Mouse (Mus musculus) midbrain, embryonic 10.5 days (tissue): ENCODE data around the gene Ncam1. TPM values are rescaled to one million over a fixed set of nuclear protein-coding genes. Genes with fewer than 3 reads are reported as not detected.
A peak's percentile ranks its signal among the peaks of the same experiment; 100 is the strongest.

ENCODE experiments used
- DNase-seq: peaks from one replicate; pipeline ENCODE4 v3.0.0-alpha.2; 2017; ENCODE audit warnings: low spot score
- H3K27ac ChIP-seq: fragments of 300-500 bp; sonication (generic); replicated peaks from 2 replicates; pipeline ENCODE4 v1.5.1; 2016; ENCODE audit warnings: mild to moderate bottlenecking
- H3K27me3 ChIP-seq: fragments of 300-500 bp; sonication (generic); 2 replicates; pipeline ENCODE4 v1.6.1; 2016; ENCODE audit warnings: low read depth, mild to moderate bottlenecking; ENCODE audit not compliant: poor library complexity, severe bottlenecking
- H3K36me3 ChIP-seq: fragments of 300-500 bp; sonication (generic); 2 replicates; pipeline ENCODE4 v1.6.1; 2016; ENCODE audit warnings: mild to moderate bottlenecking, moderate library complexity
- H3K4me1 ChIP-seq: fragments of 300-500 bp; sonication (generic); 2 replicates; pipeline ENCODE4 v1.6.1; 2016
- H3K4me3 ChIP-seq: fragments of 300-500 bp; sonication (generic); 2 replicates; pipeline ENCODE4 v1.5.1; 2016; ENCODE audit warnings: mild to moderate bottlenecking, moderate library complexity
- H3K9me3 ChIP-seq: fragments of 300-500 bp; sonication (generic); replicated peaks from 2 replicates; pipeline ENCODE4 v1.6.1; 2016; ENCODE audit warnings: mild to moderate bottlenecking
- WGBS: fragments of 180-500 bp; shearing (Covaris S2); methylation state at CpG from one replicate; pipeline ENCODE4 v1.1.7; 2016; 5-methylcytosine and 5-hydroxymethylcytosine counted together
- polyA plus RNA-seq: library from polyadenylated mRNA; unstranded; fragments of >200 nt; fragmentation: Nextera tagmentation; extraction: Ambion mirVana; gene quantifications from 2 replicates; pipeline ENCODE4 v1.2.1, GENCODE M21; 2016

Ncam1 gene
- polyA plus RNA-seq, 1 experiment from 2014 or later, result 48.9 TPM

DNA sequence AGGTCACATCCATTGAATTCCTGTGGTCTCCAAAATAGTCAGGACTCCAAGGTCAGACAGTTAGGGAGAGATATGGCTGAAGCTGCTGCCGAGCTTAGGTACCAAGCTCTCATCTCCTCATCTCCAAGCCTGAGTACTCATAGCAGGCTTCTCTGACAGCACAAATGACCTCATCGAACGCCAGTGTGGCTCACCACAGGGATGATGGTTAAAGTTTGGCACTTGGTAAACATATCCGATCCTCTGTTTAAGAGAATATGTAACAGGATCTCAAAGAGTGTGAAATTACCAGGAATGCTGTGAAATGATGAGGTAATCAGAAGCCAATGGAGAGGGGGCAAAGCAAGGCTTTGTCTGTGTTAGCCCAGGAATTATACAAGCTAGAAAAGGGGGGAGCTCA lies 6.1 kb downstream of the Ncam1 start:
- peaks cover 19% of the 10 kb centered on the region for H3K27me3 ChIP-seq
- WGBS, result 88% methylated on average over 4 of the region's 4 CpGs
- no peaks in the 10 kb centered on the region for H3K36me3 ChIP-seq
- H3K9me3 ChIP-seq, result no peaks in the 10 kb centered on the region
- DNase-seq, result no peak
- peaks cover 19% of the 10 kb centered on the region for H3K4me1 ChIP-seq
- H3K27ac ChIP-seq, result no peak overlapping the region
- H3K4me3 ChIP-seq, result no peak overlapping the region

DNA sequence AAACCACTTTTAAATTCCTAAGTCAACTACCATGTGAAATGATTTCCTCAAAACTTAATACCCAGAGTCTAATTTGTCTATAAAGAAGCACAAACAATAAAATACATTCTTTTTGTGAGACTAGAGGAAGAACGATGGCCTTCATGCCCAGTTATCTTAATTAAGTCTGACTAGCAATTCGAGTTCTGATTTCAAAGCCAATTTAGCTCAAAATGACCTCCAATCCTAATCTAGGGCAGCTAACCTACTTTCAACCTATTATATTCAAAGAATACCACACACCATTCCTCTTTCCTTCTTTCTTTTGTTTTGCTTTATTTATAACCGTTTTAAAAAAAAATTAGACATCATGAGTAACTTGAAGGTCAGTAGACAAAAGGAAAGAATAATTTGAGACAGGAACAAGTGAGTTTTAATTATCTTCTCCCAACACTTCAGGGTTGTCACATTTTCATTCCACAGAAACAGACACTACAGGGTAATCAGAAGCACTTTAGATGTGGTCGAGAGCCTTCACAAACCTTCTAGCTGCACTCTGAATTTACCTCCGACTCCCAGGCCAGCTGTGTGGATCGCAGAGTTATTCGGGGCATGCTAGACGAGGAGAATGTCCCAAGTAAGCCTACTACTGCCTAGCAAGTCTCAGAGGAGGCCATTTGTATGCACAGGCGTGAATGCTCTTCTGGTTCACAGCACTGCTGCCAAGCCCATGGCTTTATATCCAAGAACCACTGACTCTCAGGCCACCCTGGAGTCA lies 17.5 kb downstream of the Ncam1 start:
- Histone ChIP-seq H3K27me3 (no peaks in the 10 kb centered on the region), H3K36me3 (no peaks in the 10 kb centered on the region), H3K4me1 (peaks cover 19% of the 10 kb centered on the region), H3K9me3 (no peaks in the 10 kb centered on the region; the same call in 1 of the 2 replicates), H3K4me3 (no peak overlapping the region), H3K27ac (no peak overlapping the region)
- WGBS, result 84% methylated on average over 9 of the region's 9 CpGs
- DNase-seq, result no peak

DNA sequence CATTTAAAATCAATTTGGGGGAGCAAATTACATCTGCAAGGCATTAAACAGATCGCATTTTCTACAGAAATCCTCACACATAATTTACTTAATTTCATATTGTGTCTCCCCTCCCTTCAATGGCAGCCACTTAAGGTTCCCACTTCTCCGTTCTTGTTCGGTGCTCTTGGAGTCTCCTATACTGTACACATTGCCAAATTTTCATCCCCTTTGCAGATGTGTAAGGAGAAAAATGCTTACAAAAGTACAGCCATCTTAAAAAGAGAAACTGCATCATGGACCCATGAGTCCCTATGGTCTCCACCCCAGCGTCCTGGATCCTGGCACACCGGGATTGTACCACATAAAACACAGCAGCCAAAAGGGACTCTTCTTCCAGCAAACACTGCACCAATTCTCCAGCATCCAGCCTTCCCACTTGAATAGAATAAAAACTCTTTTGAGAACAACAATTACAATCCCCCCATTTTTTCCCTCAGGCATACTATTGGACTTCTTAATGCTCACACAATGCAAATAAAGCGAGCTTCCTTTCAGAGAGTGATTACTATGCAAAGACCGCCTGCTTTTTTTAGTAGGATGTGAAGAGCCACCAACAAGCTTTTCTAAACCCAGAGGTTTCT lies 21.6 kb downstream of the Ncam1 start:
- Histone ChIP-seq H3K27ac (peak overlapping the region; percentile 76), H3K4me1 (peaks cover 23% of the 10 kb centered on the region), H3K36me3 (no peaks in the 10 kb centered on the region), H3K9me3 (no peaks in the 10 kb centered on the region), H3K27me3 (no peaks in the 10 kb centered on the region), H3K4me3 (0 out of 2 replicates have a peak overlapping the region, but pooled peaks have one; percentile 4)
- 57% methylated on average over 7 of the region's 7 CpGs for WGBS
- DNase-seq, result no peak

DNA sequence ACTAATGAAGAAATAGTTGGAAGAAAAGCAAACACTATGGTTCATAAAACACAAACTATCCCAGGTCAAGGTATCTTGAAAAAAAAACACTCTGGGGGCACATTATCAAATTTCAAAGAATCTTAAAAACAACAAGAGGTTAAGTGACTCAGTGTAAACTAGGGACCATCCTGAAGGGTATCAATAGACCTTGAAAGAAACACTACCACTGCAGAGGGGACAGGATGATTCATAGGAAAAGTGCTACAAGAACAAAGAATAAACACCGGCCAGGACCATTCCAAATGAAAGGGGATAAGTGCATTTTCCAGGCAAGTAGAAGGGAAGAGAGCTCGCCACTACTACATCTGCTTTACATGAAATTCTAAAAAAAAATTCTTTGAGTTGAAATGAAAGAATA lies 32.1 kb downstream of the Ncam1 start:
- no peak for DNase-seq
- peaks cover 21% of the 10 kb centered on the region for H3K27me3 ChIP-seq
- peaks cover 13% of the 10 kb centered on the region for H3K4me1 ChIP-seq
- no peaks in the 10 kb centered on the region for H3K9me3 ChIP-seq
- WGBS, result 77% methylated on average over 2 of the region's 2 CpGs
- H3K27ac ChIP-seq, result no peak overlapping the region
- H3K4me3 ChIP-seq, result no peak overlapping the region
- H3K36me3 ChIP-seq, result no peaks in the 10 kb centered on the region

DNA sequence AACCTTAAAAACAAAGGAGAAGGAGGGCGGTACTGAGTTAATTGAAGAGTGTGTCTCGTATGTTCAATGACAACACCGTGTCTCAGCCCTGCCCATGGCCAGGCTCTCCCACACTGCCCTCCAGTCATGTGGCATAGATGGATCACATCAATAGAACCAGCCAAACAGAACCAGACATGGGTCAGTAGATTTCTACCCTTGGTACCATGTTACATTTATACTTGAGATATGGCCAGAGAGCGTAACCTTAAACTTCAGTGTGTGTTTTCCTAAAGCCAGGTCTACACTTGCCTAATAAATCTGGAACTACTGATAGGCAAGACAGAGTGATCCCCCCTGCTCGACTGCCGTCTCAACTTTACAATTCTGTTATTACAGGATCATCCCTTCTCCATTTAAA lies 38.2 kb downstream of the Ncam1 start:
- no peak for DNase-seq
- Histone ChIP-seq H3K9me3 (no peaks in the 10 kb centered on the region), H3K27me3 (peaks cover 21% of the 10 kb centered on the region), H3K4me3 (no peak overlapping the region), H3K27ac (no peak overlapping the region), H3K4me1 (peaks cover 16% of the 10 kb centered on the region), H3K36me3 (no peaks in the 10 kb centered on the region)
- 88% methylated on average over 6 of the region's 6 CpGs for WGBS

DNA sequence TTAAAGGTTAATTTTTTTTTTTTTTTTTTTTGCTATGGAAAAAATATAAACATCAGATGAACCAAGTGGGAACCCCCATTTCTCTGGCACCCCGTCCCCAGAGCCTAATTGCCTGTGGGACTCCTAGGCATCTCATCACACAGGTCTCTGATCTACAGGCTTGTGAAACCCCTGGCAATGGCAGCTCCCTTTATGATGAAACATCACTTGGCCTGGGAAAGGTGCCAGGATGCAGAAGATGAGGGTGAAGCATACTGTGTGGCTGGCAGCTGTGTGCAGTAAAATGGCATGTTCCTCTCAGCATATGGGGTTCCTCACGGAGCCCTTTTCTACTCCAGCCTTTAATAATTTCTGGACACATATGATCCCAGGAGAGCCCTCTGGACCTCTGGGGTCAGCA lies 40.3 kb downstream of the Ncam1 start:
- Histone ChIP-seq H3K36me3 (no peaks in the 10 kb centered on the region), H3K27ac (no peak overlapping the region), H3K4me3 (no peak overlapping the region), H3K9me3 (no peaks in the 10 kb centered on the region), H3K27me3 (peaks cover 13% of the 10 kb centered on the region), H3K4me1 (peaks cover 6% of the 10 kb centered on the region)
- WGBS, result 91% methylated on average over 2 of the region's 2 CpGs
- DNase-seq, result no peak

DNA sequence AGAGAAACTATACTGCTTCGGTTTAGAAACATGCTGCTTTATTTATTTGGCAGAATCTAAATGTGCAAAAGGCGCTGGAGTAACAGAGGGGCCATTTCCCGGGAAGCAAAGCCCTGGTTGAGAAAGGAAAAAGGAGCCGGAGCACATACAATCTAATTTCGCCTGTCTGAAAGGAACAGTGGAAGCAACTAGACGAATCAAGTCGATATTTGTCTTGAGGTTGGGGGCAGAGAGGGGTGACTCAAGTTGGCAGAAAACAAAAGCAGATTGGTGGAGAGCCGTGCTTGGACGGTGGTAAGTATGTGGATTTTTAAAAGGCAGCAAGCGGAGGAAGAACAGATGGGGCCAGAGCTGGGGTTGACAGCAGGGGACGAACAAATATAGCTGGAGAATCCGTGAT lies 40.7 kb downstream of the Ncam1 start:
- DNase-seq, result no peak
- Histone ChIP-seq H3K36me3 (no peaks in the 10 kb centered on the region), H3K4me1 (peaks cover 6% of the 10 kb centered on the region), H3K27ac (no peak overlapping the region), H3K4me3 (no peak overlapping the region), H3K27me3 (peaks cover 9% of the 10 kb centered on the region; the same call in 1 of the 2 replicates), H3K9me3 (no peaks in the 10 kb centered on the region)
- WGBS, result 72% methylated on average over 12 of the region's 12 CpGs

DNA sequence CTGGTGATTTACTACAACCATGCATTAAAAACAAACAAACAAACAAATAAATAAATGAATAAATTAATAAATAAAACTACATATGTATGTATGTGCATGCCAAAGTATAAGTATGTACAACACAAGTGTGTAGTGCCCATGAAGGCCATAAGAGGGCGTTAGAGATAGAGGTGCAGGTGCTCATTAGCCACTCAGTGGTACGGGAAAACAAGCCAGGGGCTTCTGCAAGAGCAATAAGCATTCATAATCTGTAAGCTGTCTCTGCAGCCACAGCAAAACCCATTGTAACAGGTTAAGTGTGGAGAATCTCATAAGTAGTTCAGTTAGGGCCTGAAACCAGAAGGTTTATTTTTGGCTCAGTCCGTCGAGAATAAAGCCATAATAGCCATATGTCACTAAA lies 41.1 kb downstream of the Ncam1 start:
- Histone ChIP-seq H3K4me3 (no peak overlapping the region), H3K27me3 (peaks cover 7% of the 10 kb centered on the region; the same call in 1 of the 2 replicates), H3K9me3 (no peaks in the 10 kb centered on the region), H3K36me3 (no peaks in the 10 kb centered on the region), H3K27ac (no peak overlapping the region), H3K4me1 (peaks cover 6% of the 10 kb centered on the region)
- no peak for DNase-seq
- WGBS, result 86% methylated on average over 4 of the region's 4 CpGs

DNA sequence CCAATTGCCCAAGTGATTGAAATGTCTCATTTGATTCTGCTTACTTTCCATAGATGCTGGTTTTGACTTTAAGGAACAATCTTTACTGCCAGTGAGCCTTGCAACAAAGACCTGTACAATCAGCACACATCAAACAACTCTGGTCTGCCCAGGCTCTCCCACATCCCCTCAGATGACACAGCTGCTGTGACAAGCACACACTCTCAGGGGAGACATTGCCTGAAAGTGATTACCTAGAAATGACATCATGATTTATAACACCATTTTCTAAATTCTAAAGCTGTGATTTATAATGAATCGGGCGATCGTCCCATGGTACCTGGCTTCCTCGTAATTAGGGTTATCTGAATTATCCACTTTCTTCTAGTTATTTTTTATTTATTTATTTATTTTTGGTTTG lies 42.0 kb downstream of the Ncam1 start:
- no peak for DNase-seq
- Histone ChIP-seq H3K27ac (no peak overlapping the region), H3K27me3 (0 out of 2 replicates have a peak, but pooled peaks cover under 1% of the 10 kb centered on the region), H3K9me3 (no peaks in the 10 kb centered on the region), H3K36me3 (no peaks in the 10 kb centered on the region), H3K4me1 (peaks cover 6% of the 10 kb centered on the region), H3K4me3 (no peak overlapping the region)
- WGBS, result 96% methylated on average over 4 of the region's 4 CpGs

DNA sequence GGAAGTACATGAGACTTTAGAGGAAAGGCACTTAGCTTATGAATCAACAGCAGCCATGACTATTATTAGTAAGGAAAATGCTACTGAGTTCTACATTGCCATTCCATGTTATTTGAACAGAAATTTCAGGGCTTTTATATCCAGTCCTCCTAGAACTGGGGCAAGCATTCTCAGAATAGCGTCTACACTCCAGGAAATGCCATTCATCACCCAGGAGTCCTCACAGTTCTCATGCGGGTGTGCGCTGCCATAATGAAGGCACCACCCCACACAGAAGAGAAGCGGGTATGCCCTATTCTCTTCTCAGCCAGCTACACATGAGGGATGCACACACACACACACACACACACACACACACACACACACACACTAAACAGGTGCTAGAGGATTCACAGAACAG lies 43.5 kb downstream of the Ncam1 start:
- DNase-seq, result no peak
- WGBS, result 91% methylated on average over 4 of the region's 4 CpGs
- Histone ChIP-seq H3K27me3 (no peaks in the 10 kb centered on the region), H3K4me3 (no peak overlapping the region), H3K9me3 (no peaks in the 10 kb centered on the region), H3K27ac (no peak overlapping the region), H3K4me1 (peaks cover 15% of the 10 kb centered on the region), H3K36me3 (no peaks in the 10 kb centered on the region)

DNA sequence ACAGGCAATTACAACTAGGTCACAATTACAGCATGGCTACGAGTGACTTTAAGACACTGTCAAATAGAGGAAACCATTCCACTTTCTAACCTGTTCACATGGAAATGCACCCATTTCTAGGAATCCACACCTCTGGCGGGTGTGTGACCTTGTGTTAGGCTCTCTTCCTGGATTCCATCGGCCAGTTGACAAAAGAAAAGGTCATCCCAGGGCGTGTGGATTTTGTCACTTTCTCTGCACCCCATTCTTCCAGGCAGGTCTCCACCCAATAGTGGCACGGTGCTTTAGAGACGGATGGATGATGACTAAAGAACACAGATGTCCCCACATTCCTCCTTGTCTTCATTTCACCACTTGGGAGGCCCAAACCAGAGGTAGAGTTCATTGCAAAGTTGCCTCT lies 47.3 kb downstream of the Ncam1 start:
- DNase-seq, result no peak
- no peaks in the 10 kb centered on the region for H3K36me3 ChIP-seq
- WGBS, result 62% methylated on average over 6 of the region's 6 CpGs
- H3K27ac ChIP-seq, result no peak overlapping the region
- no peak overlapping the region for H3K4me3 ChIP-seq
- peaks cover 9% of the 10 kb centered on the region for H3K4me1 ChIP-seq
- H3K9me3 ChIP-seq, result no peaks in the 10 kb centered on the region
- H3K27me3 ChIP-seq, result no peaks in the 10 kb centered on the region

DNA sequence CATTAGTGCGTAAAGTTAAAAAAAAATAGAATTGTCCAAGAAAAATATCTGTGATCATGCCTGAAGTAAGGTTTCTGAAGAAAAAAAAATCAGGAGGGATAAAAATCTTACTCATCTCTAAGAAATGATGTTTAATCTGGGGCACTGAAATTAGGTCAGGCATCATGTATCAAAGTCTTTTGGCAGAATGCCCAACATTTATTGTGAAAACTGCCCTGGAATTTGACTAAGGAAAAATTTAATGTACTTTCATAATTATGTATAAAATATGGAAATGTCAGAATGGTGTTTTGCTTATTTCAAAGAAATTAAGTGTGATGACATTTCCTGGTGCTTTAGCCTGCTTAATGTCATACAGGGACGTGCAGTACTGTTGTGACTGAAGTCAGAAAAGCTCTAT lies 52.5 kb downstream of the Ncam1 start:
- Histone ChIP-seq H3K27ac (no peak overlapping the region), H3K36me3 (no peaks in the 10 kb centered on the region), H3K27me3 (no peaks in the 10 kb centered on the region), H3K9me3 (no peaks in the 10 kb centered on the region), H3K4me3 (no peak overlapping the region), H3K4me1 (peaks cover 9% of the 10 kb centered on the region)
- WGBS, result 92% methylated on average over 2 of the region's 2 CpGs
- DNase-seq, result no peak

DNA sequence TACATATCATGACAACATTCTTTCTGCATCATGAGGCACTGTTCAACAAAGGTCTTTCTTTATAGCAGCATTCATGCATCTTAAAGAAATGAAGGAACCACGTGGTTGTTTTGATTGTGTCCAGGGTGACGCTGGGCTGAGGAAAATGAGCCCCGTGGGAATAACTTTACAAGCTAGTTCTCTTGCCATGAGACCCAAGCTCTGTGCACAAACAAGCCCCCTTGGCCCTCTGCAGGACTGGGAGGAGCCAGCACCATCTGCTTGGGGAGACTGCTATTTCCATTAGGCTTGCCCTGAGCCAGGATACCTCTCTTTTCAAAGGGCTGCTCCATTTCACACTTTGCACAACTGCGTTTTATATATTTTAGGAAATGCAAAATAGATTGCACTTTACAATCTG lies 53.0 kb downstream of the Ncam1 start:
- no peak overlapping the region for H3K4me3 ChIP-seq
- DNase-seq, result no peak
- no peaks in the 10 kb centered on the region for H3K27me3 ChIP-seq
- peaks cover 7% of the 10 kb centered on the region for H3K4me1 ChIP-seq
- H3K36me3 ChIP-seq, result no peaks in the 10 kb centered on the region
- H3K27ac ChIP-seq, result no peak overlapping the region
- 68% methylated on average over 4 of the region's 4 CpGs for WGBS
- H3K9me3 ChIP-seq, result no peaks in the 10 kb centered on the region
